Mouse (Mus musculus) adrenal gland (tissue): ENCODE results near the gene Kcnk2.

Experiments used
- intact Hi-C: fragments of 180-260 bp; cut with DNase I; formaldehyde crosslinking; loops from one replicate; pipeline ENCODE4 v1.15.1; 2025
- microRNA-seq, 2 experiments: library from miRNA; unstranded; fragments of <30 nt; microRNA quantifications; one replicate each; pipeline ENCODE4; 2019

Kcnk2 gene

GRCm38 (mm10) chr1:189219051-189219450 lies 183.0 kb downstream of the Kcnk2 start:
- intact Hi-C loops, result no loop called here

GRCm38 (mm10) chr1:189217751-189218564 lies 184.1 kb downstream of the Kcnk2 start:
- intact Hi-C loops, result no loop called here

GRCm38 (mm10) chr1:189215131-189215530 lies 186.9 kb downstream of the Kcnk2 start:
- intact Hi-C loops, result no loop called here

- intact Hi-C loops, result no loop called here
Measured at GRCm38 (mm10) chr1:189214477-189214876, 187.6 kb downstream of the Kcnk2 start.

- intact Hi-C loops, result no loop called here
Measured at GRCm38 (mm10) chr1:189209715-189210108, 192.4 kb downstream of the Kcnk2 start.

GRCm38 (mm10) chr1:189209029-189209714 lies 192.9 kb downstream of the Kcnk2 start:
- intact Hi-C loops, result no loop called here

GRCm38 (mm10) chr1:189208605-189209004 lies 193.5 kb downstream of the Kcnk2 start:
- intact Hi-C loops, result no loop called here

- intact Hi-C loops, result no loop called here
Measured at GRCm38 (mm10) chr1:189195758-189196157, 206.3 kb downstream of the Kcnk2 start.

GRCm38 (mm10) chr1:189187737-189188390 lies 214.2 kb downstream of the Kcnk2 start:
- intact Hi-C loops, result no loop called here

GRCm38 (mm10) chr1:189185206-189185750 lies 216.8 kb downstream of the Kcnk2 start:
- intact Hi-C loops, result no loop called here

- intact Hi-C loops, result no loop called here
Measured at GRCm38 (mm10) chr1:189177746-189178145, 224.3 kb downstream of the Kcnk2 start.

GRCm38 (mm10) chr1:189173479-189173878 lies 228.6 kb downstream of the Kcnk2 start:
- intact Hi-C loops, result no loop called here

- intact Hi-C loops, result no loop called here
Measured at GRCm38 (mm10) chr1:189171138-189171537, 230.9 kb downstream of the Kcnk2 start.

GRCm38 (mm10) chr1:189165756-189166155 lies 236.3 kb downstream of the Kcnk2 start:
- intact Hi-C loops, result no loop called here

- intact Hi-C loops, result no loop called here
Measured at GRCm38 (mm10) chr1:189165141-189165540, 236.9 kb downstream of the Kcnk2 start.

GRCm38 (mm10) chr1:189164721-189165120 lies 237.4 kb downstream of the Kcnk2 start:
- intact Hi-C loops, result no loop called here

- intact Hi-C loops, result no loop called here
Measured at GRCm38 (mm10) chr1:189164241-189164640, 237.8 kb downstream of the Kcnk2 start.

Small RNA genes lying within 50 kb of the gene (microRNA-seq; reads per million reads assigned to microRNA genes)
- gene Gm24092, result 0 reads per million in 2 experiments
